Mouse (Mus musculus): ENCODE data around the gene 1700088E04Rik. TPM values are rescaled to one million over a fixed set of nuclear protein-coding genes. Genes with fewer than 3 reads are reported as not detected.

1700088E04Rik gene
- total RNA-seq (2021) = 10 to 100 TPM; 14.7 to 15.4 TPM
- long read RNA-seq, transcript 1700088E04Rik-211 (6 exons, 691 nt) = major isoform, 5 of 12 reads
- long read RNA-seq, partial matches to known transcripts = 2 of 12 reads
- long read RNA-seq, other reads (novel, unspliced or antisense) = 2 of 12 reads

DNA sequence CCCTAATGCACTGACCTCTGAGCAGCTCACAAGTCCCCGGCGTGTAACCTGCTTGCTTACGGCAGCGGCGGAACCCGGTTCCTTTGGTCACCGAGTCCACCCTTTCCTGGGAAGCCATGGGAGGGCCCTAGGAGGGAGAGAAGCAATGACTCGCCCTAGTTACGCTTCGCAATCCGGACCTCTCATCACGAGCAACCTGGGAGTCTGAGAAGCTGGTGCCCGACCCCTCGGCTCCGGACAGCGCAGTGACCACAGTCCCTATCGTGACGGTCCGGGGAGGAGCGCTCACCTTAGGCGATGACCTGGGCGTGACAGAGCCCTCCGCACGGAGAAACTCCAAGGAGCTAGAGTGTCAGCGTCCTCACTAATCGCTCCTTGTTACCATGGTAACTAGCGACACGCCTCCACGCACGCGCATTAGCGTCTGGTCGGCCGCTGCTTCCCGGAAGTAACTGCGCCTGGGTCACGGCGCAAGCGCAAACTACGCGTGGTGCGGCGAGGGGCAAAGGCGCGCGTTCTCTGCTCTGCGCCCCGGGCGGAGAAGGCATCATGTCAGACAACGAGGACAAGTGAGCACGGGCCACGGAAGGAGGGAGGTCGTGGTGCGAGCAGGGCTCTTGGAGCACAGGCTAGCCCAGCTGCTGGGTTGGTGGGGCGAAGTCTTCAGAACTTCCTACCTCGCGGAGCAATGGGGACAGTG is at the start of gene 1700088E04Rik, which contains the start of gene Polr2f:
Gene 1700088E04Rik, minus strand, starts transcription at position 388 of the 700 bp plus-strand sequence.
Gene Polr2f, plus strand, starts transcription at position 144 of the 700 bp plus-strand sequence.
- peak; percentile 94 to 96 for DNase-seq (ENCODE audit: low spot score in 2 of 2)

DNA sequence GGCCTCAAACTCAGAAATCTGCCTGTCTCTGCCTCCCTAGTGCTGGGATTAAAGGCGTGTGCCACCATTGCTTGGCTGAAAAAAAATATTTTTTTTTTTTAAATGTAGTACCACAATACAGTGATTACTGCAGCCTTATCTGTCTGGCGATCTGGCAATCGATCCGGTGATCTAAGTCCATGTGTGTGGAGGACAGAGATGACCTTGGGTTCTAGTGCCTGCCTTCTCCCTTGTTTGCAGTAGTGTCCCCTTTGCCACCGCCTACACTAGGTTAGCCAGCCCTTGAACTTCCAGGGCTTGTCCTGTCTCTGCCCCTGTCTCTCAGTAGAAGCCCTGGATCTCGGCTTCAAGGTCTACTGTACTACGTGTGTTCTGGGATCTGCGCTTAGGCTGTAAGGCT is 46.8 kb upstream of the 1700088E04Rik start:
- no peak for DNase-seq (ENCODE audit: low spot score in 2 of 2)

DNA sequence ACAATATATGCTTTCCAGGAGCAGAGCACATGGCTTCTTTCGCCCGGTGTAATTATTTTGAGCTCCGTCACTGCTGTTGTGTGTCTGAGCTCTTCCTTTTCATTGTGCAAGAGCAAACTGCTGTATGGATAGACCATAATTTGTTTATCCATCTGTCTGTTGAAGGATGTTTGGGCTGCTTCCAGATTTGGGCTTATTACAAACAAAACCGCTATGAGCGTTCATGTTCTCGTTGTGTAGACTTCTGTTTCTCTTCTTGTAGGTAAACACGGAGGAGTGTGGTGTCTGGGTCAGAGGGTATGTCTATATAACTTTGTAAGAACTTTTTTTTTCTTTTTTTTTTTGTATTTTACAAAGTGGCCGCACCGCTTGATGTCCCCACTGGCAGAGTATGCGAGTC is 44.2 kb upstream of the 1700088E04Rik start:
- DNase-seq (ENCODE audit: low spot score in 2 of 2) = no peak

DNA sequence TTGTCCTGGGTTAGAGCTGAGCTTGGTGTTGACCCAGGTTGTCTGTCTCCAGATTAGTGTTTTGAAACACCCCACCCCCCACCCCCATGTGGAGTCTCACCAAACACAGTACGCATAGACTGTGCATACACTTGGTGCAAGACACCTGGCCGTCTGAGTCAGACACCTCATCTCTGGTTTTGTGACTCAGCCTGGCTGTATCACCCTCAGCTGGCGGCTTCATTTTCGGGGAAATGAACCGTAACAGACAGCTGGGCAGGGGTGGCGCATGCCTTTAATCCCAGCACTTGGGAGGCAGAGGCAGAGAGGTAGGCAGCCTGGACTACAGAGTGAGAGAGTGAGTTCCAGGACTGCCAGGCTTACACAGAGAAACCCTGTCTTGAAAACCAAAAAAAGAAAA is 35.9 kb upstream of the 1700088E04Rik start:
- no peak for DNase-seq (ENCODE audit: low spot score in 2 of 2)

DNA sequence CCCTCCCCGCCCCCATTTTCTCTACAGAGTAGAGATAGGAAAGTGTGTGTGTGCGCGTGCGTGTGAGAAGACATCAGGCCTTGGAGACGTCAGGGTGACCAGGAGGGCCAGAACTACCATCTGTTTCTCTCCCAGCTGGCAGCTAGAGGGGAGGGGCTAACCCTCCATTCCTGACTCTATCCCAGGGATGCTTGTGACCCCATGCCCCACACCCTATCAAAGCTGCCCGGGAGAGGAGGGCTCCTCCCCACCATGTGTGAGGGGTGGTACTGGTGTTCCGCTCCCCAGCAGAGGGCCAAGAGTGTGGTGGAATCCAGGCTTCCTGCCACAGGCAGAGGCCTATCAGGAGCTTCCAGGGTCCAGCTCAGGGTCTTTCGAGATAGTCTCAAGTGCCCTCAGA is 25.7 kb upstream of the 1700088E04Rik start:
- DNase-seq (ENCODE audit: low spot score in 2 of 2) = no peak

DNA sequence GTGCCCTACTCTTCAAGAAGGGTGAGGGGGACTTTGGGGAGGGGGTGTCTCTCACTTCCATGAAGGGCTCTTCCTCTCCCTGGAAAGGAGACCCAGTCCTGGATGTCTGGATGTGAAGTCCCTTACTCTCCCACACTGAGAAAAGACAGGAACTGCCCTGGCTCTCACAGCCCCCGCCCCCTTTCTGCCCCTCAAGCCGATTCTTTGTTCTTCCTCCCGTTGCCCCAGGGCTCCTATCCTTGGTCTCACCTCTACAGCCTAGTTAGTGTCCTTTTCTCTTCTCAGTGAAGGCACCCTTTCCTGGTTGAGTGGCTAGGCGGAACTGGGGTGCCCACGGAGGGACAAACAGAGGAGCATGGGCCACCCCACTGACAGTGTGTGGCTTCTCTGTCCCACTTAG is 24.1 kb upstream of the 1700088E04Rik start, which contains the start of gene Sox10:
Gene Sox10, minus strand, starts transcription at position 101 of the 400 bp plus-strand sequence.
- DNase-seq (ENCODE audit: low spot score in 2 of 2) = no peak

DNA sequence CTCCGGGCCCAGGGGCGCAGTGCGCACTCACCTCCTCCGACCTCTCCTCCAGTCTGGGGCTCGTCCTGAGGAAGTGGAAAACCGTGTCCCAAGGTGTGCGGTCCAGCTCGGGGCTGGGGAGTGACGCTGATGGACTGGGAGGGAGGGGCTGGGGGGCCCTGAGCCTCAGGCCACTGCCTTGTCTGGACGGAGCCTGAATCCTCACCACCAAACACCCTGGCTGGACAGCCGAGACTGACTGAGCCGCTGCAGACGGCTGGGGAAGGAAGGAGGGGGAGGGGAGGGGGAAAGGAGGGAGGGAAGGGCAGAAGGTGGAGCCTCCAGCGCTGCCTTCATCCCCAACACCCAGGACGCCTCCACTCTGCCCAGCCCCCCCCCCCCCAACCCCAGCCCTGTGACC is 23.2 kb upstream of the 1700088E04Rik start:
- DNase-seq (ENCODE audit: low spot score in 2 of 2) = no peak

DNA sequence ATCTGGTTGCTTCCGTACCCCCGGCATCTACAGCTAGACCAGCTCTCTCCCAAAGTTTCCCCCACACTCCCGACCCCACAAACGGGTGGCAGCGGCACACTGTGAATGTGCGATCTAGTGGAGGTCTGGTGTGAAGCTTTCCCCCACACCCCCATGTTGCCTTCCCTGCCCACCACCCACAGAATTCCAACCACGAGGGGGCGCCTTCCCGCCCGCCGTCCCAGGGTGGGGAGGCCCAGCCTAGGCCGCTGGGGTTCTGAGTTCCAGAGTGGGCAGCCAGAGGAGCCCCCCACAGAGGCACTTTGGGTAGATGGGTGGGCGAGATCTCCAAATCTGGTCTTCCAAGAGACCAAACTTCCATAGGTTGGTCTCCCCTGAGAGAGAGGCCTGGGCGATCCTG is 21.8 kb upstream of the 1700088E04Rik start:
- no peak for DNase-seq (ENCODE audit: low spot score in 2 of 2)

DNA sequence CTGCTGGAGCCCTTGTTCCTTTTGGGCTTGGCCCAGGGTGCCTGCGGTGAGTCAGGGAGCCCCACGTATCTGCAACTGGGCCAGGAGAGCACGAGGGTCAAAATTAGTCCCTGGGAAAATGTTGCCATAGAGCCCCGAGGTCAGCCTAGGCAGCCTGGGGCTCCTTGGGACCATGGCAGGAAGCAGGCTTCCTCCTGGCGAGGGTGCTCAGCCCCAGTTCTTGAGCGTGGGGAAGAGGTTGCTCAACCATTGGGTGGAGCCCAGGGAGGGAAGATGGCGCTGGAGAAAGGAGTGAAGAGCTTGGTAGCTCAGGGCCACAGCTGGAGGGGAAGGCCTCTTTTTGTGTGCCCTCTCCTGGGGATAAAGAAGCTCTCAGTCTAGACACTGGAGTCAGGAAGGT is 21.2 kb upstream of the 1700088E04Rik start:
- DNase-seq (ENCODE audit: low spot score in 2 of 2) = no peak

DNA sequence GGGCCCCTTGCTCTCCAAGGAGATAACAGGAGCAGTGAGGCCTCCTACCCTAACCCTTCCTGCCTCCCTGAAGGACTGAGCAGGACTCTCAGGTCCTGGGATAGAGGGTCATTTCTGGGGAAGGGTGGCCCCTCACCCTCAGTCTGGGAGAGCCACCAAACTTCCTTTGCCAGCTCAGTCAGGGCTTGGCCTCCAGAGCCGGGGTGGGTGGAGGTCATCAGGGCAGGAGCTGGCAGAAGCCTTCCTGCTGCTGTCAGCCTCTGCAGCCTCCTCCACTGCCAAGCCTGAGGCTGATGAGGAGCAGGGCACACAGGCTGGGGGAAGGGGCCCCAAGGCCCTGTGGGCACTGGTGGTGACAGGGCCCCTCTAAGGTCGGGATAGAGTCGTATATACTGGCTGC is 14.5 kb upstream of the 1700088E04Rik start:
- no peak for DNase-seq (ENCODE audit: low spot score in 2 of 2)

DNA sequence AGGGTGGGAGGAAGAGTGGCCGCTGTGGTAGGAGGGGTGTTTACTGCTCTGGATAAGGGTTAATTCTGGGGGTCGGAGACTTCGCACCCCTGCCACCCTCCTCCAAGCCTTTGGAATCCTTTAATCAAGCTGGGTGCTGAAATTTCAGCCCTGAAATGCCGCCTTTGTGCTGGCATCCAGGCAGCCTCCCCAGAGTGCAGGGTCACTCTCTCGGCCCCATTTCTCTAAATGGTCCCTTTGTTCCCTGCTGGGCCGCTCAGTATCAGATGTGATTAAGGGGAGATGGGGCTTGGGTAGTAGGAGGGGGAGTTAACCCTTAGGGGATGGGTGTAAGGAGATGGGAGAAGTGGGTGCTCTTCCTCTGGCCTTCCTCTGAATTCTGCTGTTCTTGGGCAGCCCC is 11.7 kb upstream of the 1700088E04Rik start:
- no peak for DNase-seq (ENCODE audit: low spot score in 2 of 2)

DNA sequence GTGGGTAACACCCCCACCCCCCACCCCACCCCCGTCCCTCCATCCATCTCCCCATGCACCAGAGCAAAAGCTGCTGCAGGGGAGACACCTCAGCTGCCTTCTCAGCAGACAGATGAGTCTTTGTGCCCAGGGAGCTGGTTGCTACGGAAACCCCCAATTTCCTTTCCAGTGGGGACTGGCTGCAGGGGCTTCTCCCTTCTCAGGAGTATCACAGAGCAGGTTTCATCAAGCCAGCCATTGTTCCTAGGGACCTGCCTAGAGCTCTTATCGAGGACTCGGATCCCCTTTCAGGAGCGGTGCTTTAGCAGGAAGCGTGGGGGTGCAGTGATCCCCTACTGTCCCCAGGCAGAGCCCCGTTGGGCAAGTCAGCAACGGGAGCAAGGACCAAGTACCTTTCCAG is 10.8 kb upstream of the 1700088E04Rik start:
- DNase-seq (ENCODE audit: low spot score in 2 of 2) = peak; percentile 43 to 50

DNA sequence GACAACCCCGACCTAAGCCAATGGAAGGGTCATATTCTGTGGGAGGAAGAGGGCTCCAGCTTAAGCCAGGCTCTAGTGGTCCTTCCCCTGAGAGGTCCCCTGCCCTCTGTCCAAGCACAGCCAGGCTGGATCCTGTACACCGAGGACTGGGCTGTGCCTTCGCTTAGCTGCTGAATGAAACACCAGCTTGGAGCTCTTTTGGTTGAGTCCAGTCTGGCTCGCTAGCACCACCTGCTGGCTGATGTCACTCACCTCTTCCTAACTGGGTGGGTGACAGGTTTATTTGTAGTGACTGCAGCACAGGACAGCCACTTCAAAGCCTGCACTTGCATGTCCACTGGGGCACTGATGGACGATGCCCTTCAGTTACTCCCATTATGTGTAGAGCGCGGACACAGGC is 7.5 kb upstream of the 1700088E04Rik start:
- DNase-seq (ENCODE audit: low spot score in 2 of 2) = peak; percentile 90 to 91

DNA sequence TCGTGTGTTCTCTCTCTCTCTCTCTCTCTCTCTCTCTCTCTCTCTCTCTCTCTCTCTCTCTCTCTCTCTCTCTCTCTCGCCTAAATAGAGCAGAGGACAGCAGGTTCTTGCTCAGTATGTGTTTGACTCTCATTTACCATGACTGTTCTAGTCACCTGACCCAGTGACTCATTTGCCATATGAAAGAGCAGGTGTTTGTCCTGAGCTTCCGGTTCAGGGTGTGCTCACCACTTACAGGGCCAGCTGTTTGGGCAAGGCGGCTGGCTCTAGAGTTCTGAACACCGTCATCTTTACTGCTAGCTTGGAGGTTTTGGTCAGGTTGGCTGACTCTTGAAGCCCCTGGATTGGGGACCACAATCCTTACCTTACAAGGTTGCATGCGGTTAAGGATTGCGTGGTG is 4.5 kb upstream of the 1700088E04Rik start:
- DNase-seq (ENCODE audit: low spot score in 2 of 2) = no peak

DNA sequence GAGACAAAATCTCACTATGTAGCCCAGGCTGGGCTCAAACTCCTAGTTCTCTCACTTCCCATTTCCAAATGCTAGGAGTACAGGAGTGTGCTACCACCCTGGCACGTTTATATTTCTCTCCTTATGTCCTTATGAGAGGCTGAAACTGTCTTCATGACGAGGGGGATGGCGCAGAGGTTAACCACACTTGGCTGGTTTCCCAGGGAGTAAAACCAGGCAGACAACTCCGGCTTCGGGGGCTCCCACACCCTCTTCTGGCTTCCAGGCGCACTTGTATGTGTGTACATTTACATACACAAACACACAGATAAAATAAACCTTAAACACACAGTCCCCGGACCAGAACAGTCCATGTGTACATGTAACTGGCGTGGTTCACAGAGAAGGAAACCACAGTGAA is 3.0 kb upstream of the 1700088E04Rik start:
- no peak for DNase-seq (ENCODE audit: low spot score in 2 of 2)

DNA sequence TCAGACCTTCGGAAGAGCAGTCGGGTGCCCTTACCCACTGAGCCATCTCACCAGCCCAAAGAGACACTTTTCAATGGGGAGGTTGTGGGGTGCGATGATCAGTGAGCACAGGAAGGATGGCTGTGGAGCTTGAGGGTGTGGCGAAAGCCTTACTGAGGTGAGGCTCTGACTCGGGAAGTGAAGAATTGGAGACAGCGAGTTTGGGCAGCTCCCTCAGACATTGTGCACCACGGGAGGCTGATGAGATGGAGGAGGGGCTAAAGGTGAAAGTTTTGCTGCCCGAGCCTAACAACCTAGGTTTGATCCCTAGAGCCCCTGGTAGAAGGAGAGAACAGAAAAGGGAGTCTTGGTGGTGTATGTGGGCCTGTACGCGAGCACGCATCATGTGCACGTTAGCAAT is 2.3 kb upstream of the 1700088E04Rik start:
- DNase-seq (ENCODE audit: low spot score in 2 of 2) = no peak

DNA sequence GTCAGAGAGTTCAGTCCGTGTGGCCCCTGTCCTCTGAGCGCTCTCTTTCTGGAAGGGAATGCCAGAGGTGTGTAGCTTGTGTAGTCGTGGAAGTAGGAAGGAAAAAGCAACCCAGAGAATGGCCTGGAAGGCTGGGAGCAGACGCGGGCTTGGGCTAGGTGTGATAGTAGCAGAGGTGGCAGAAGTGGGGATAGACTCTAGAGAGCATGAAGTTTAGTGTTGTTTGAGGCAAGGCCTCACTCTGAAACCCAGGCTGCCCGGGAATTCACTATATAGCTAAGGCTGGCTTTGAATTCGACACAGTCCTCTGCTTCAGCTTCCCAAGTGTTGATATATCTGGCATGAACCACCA is 489 bp upstream of the 1700088E04Rik start:
- no peak for DNase-seq (ENCODE audit: low spot score in 2 of 2)

DNA sequence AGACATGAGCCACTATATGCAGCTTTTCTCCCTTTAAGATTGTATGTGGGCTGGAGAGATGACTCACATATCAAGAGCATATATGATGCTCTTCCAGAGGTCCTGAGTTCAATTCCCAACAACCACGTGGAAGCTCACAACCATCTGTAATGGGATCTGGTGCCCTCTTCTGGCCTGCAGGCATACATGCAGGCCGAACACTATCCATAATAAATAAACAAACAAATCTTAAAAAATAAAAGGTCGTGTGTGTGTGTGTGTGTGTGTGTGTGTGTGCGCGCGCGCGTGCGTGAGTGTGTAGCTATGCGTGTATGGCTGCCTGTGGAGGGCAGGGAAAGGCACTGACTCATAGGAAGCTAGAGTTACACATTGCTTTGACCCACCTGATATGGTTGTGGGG is 1.4 kb downstream of the 1700088E04Rik start:
- no peak for DNase-seq (ENCODE audit: low spot score in 2 of 2)

DNA sequence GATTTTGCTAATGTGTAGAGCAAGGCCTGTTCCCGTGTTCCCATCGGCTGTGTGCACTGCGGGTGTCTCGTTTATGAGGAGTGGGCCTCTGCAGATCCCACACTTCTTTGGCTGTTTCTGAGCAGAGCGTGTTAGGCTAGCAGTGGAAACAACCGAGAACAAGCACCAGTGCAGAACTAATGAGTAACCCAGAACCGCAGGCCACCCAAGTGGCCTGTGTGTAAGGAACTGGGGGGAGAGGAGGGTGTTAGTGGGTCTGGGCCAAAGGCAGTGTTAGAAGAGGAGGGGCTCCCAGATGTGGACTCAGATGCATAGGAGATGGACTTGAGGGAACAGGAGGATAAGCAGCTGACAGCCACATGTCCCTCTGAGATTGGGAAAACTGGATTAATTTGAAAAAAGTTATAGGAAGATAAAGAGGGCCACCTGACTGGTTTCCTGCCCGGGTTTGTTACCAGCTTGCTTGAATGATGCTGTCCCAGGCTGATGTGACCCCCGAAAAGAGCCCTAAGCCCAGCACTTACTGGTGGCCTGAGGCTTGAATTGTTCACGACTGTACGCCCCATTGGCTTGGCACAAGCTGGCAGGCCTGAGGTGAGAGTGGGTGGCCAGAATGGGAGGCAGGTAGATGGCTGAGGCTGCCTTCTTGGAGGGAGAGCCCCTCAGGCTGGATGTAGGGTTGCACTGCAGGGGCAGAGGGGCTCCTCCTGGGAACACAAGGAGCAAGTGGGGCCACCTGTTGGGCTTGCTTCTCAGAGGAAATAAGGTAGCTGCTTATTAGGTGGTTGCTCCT is 5.1 kb downstream of the 1700088E04Rik start:
- DNase-seq (ENCODE audit: low spot score in 2 of 2) = no peak

DNA sequence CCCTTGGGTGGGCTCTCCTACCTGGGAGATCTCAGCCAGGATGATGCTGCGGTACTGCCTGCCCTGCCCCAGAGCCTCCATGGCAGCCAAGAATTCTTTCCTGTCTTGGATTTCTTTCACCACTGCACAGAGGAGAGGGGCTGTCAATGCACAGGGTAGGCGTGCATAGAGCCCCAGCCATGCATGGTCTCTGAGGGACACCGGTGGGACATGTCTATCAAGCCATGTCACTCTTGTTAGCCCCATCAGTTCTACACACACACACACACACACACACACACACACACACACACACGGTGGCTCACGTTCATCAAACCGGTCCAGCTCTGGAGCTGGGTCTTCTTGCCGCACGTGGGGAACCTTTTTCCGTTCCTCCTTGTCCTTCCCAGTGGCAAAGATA is 5.7 kb downstream of the 1700088E04Rik start:
- no peak for DNase-seq (ENCODE audit: low spot score in 2 of 2)

DNA sequence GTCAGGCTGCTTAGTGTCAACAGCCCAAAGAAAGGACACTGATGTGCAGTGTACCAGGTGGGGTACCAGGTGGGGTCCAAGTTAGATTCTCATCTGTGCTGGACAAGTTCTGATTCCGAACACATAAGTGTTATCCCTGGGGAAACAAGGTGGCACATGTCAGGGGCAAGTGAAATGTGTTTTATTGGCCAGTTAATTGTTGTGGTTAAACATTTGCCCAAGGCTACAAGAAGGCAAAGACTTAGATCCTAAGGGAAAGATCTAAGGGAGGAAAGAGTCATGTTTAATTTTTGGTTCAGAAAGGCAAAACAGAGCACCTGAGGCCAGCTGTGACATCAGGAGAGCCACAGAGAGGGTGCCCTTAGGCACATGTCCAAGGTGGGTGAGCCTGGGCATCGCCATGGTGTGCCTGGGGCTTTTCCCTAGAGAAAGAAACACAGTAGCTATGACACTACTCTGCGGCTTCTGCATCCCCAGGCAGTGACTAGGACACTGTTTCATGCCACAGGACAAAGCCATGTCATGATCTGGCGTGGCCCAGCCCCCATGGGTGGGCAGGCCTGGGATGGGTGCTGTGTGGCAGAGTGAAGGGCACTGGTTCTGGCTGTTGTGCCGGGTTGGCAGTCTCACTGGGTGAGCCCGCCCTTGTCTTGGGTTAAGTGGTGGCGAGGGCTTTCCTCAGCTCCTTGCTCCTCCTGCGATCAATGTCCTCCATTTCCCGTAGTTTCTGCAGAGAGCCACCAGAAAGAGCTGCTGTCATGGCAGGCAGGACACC is 6.4 kb downstream of the 1700088E04Rik start:
- no peak for DNase-seq (ENCODE audit: low spot score in 2 of 2)

All from layer of hippocampus, postnatal 10 days (tissue).